Mouse (Mus musculus) lung, embryonic 15.5 days (tissue): ENCODE measurements around the gene LTO1. TPM values are rescaled to one million over a fixed set of nuclear protein-coding genes. Genes with fewer than 3 reads are reported as not detected.

Experiments used
- ATAC-seq: fragments of 200-750 bp; cut with Nextera tagmentation; 2 replicates; pipeline ENCODE4 v1.8.0; 2017; ENCODE audit warnings: moderate number of reproducible peaks, borderline replicate concordance; ENCODE audit not compliant: low FRiP score, low TSS enrichment; ENCODE audit errors: extremely low read depth
- H3K27ac ChIP-seq: fragments of 300-500 bp; sonication (generic); 2 replicates; pipeline ENCODE4 v1.5.1; 2015; ENCODE audit warnings: moderate library complexity, mild to moderate bottlenecking, inconsistent platforms
- H3K27me3 ChIP-seq: fragments of 300-500 bp; sonication (generic); 2 replicates; pipeline ENCODE4 v1.6.1; 2015; ENCODE audit warnings: inconsistent platforms
- H3K36me3 ChIP-seq: fragments of 300-500 bp; sonication (generic); 2 replicates; pipeline ENCODE4 v1.6.1; 2015; ENCODE audit warnings: inconsistent platforms
- H3K4me1 ChIP-seq: fragments of 300-500 bp; sonication (generic); 2 replicates; pipeline ENCODE4 v1.6.1; 2015; ENCODE audit warnings: inconsistent platforms
- H3K4me2 ChIP-seq: fragments of 300-500 bp; sonication (generic); 2 replicates; pipeline ENCODE4 v1.6.1; 2015; ENCODE audit warnings: inconsistent platforms, mild to moderate bottlenecking, moderate library complexity
- H3K4me3 ChIP-seq: fragments of 300-500 bp; sonication (generic); 2 replicates; pipeline ENCODE4 v1.5.1; 2015; ENCODE audit warnings: mild to moderate bottlenecking, inconsistent platforms
- H3K9ac ChIP-seq: fragments of 300-500 bp; sonication (generic); 2 replicates; pipeline ENCODE4 v1.6.1; 2015; ENCODE audit warnings: inconsistent platforms
- H3K9me3 ChIP-seq: fragments of 300-500 bp; sonication (generic); 2 replicates; pipeline ENCODE4 v1.6.1; 2016; ENCODE audit warnings: inconsistent platforms
- WGBS: fragments of 180-500 bp; shearing (Covaris S2); methylation state at CpG from one replicate; pipeline ENCODE4 v1.1.7; 2015; 5-methylcytosine and 5-hydroxymethylcytosine counted together
- polyA plus RNA-seq: library from polyadenylated mRNA; unstranded; fragments of >200 nt; fragmentation: Nextera tagmentation; extraction: Ambion mirVana; gene quantifications from 2 replicates; pipeline ENCODE4 v1.2.1, GENCODE M21; 2015

Gene LTO1
- polyA plus RNA-seq, 1 experiment from 2014 or later = 27.9 TPM

GRCm38 (mm10) chr7:144942071-144942743 lies 27.3 kb downstream of the LTO1 start:
- Histone ChIP-seq H3K27ac (peak overlapping the region; percentile 98), H3K4me2 (peak overlapping the region; percentile 92), H3K4me1 (peaks cover 49% of the 10 kb centered on the region), H3K27me3 (peaks cover 18% of the 10 kb centered on the region), H3K9me3 (no peaks in the 10 kb centered on the region), H3K9ac (peak overlapping the region; percentile 45), H3K4me3 (peak overlapping the region; percentile 61), H3K36me3 (no peaks in the 10 kb centered on the region)
- ATAC-seq = peak; percentile 10; the same call in 1 of the 2 replicates
- WGBS = under 1% methylated on average over 35 of the region's 35 CpGs

GRCm38 (mm10) chr7:144942744-144943135 lies 27.8 kb downstream of the LTO1 start:
- Histone ChIP-seq H3K4me2 (peak overlapping the region; percentile 92), H3K9me3 (no peaks in the 10 kb centered on the region), H3K27me3 (peaks cover 16% of the 10 kb centered on the region), H3K36me3 (no peaks in the 10 kb centered on the region), H3K4me3 (peak overlapping the region; percentile 61), H3K4me1 (peaks cover 46% of the 10 kb centered on the region), H3K9ac (peak overlapping the region; percentile 45), H3K27ac (peak overlapping the region; percentile 98)
- WGBS = under 1% methylated on average over 20 of the region's 20 CpGs
- ATAC-seq = no peak

- peaks cover 42% of the 10 kb centered on the region for H3K4me1 ChIP-seq
- peak overlapping the region; percentile 61 for H3K4me3 ChIP-seq
- no peaks in the 10 kb centered on the region for H3K9me3 ChIP-seq
- H3K9ac ChIP-seq = peak overlapping the region; percentile 45
- peak; percentile 28; the same call in 1 of the 2 replicates for ATAC-seq
- peak overlapping the region; percentile 92 for H3K4me2 ChIP-seq
- no peaks in the 10 kb centered on the region for H3K36me3 ChIP-seq
- under 1% methylated on average over 45 of the region's 45 CpGs for WGBS
- H3K27ac ChIP-seq = peak overlapping the region; percentile 98
- H3K27me3 ChIP-seq = peaks cover 11% of the 10 kb centered on the region
Measured at GRCm38 (mm10) chr7:144943254-144943653, 28.4 kb downstream of the LTO1 start.

GRCm38 (mm10) chr7:144958509-144959395 lies 43.9 kb downstream of the LTO1 start:
- no peaks in the 10 kb centered on the region for H3K9me3 ChIP-seq
- no peaks in the 10 kb centered on the region for H3K27me3 ChIP-seq
- no peak for ATAC-seq
- H3K4me1 ChIP-seq = peaks cover 7% of the 10 kb centered on the region; the same call in 1 of the 2 replicates
- no peak overlapping the region for H3K4me3 ChIP-seq
- H3K9ac ChIP-seq = no peak overlapping the region
- H3K36me3 ChIP-seq = no peaks in the 10 kb centered on the region
- H3K4me2 ChIP-seq = no peak overlapping the region
- 45% methylated on average over 12 of the region's 12 CpGs for WGBS
- H3K27ac ChIP-seq = peak overlapping the region; percentile 70

- 0 out of 2 replicates have a peak, but pooled peaks cover 3% of the 10 kb centered on the region for H3K4me1 ChIP-seq
- H3K4me3 ChIP-seq = no peak overlapping the region
- H3K36me3 ChIP-seq = no peaks in the 10 kb centered on the region
- H3K9me3 ChIP-seq = no peaks in the 10 kb centered on the region
- H3K4me2 ChIP-seq = no peak overlapping the region
- 86% methylated on average over 1 of the region's 1 CpGs for WGBS
- no peaks in the 10 kb centered on the region for H3K27me3 ChIP-seq
- no peak overlapping the region for H3K9ac ChIP-seq
- H3K27ac ChIP-seq = no peak overlapping the region
- no peak for ATAC-seq
Measured at GRCm38 (mm10) chr7:144963911-144964310, 49.0 kb downstream of the LTO1 start.

GRCm38 (mm10) chr7:144964316-144964715 lies 49.4 kb downstream of the LTO1 start:
- Histone ChIP-seq H3K9ac (no peak overlapping the region), H3K4me1 (no peaks in the 10 kb centered on the region), H3K27ac (no peak overlapping the region), H3K27me3 (no peaks in the 10 kb centered on the region), H3K36me3 (no peaks in the 10 kb centered on the region), H3K4me3 (no peak overlapping the region), H3K4me2 (no peak overlapping the region), H3K9me3 (no peaks in the 10 kb centered on the region)
- ATAC-seq = no peak
- 83% methylated on average over 4 of the region's 4 CpGs for WGBS

GRCm38 (mm10) chr7:144965893-144966292 lies 51.0 kb downstream of the LTO1 start:
- Histone ChIP-seq H3K4me3 (no peak overlapping the region), H3K9ac (no peak overlapping the region), H3K9me3 (no peaks in the 10 kb centered on the region), H3K4me1 (0 out of 2 replicates have a peak, but pooled peaks cover 2% of the 10 kb centered on the region), H3K27ac (no peak overlapping the region), H3K4me2 (no peak overlapping the region), H3K27me3 (no peaks in the 10 kb centered on the region), H3K36me3 (no peaks in the 10 kb centered on the region)
- 80% methylated on average over 5 of the region's 5 CpGs for WGBS
- ATAC-seq = no peak

GRCm38 (mm10) chr7:144970997-144971768 lies 56.3 kb downstream of the LTO1 start:
- H3K4me3 ChIP-seq = no peak overlapping the region
- peaks cover 8% of the 10 kb centered on the region; the same call in 1 of the 2 replicates for H3K4me1 ChIP-seq
- WGBS = 50% methylated on average over 8 of the region's 8 CpGs
- no peaks in the 10 kb centered on the region for H3K36me3 ChIP-seq
- H3K9ac ChIP-seq = no peak overlapping the region
- 0 out of 2 replicates have a peak, but pooled peaks have one; percentile 33 for ATAC-seq
- no peaks in the 10 kb centered on the region for H3K9me3 ChIP-seq
- no peak overlapping the region for H3K27ac ChIP-seq
- no peak overlapping the region for H3K4me2 ChIP-seq
- no peaks in the 10 kb centered on the region for H3K27me3 ChIP-seq

GRCm38 (mm10) chr7:144971769-144972168 lies 56.9 kb downstream of the LTO1 start:
- Histone ChIP-seq H3K4me1 (peaks cover 8% of the 10 kb centered on the region; the same call in 1 of the 2 replicates), H3K27me3 (no peaks in the 10 kb centered on the region), H3K27ac (no peak overlapping the region), H3K36me3 (no peaks in the 10 kb centered on the region), H3K9me3 (no peaks in the 10 kb centered on the region), H3K4me3 (no peak overlapping the region), H3K4me2 (no peak overlapping the region), H3K9ac (no peak overlapping the region)
- ATAC-seq = peak; percentile 45; the same call in 1 of the 2 replicates
- 32% methylated on average over 2 of the region's 2 CpGs for WGBS

GRCm38 (mm10) chr7:144973461-144973860 lies 58.6 kb downstream of the LTO1 start:
- Histone ChIP-seq H3K4me1 (peaks cover 8% of the 10 kb centered on the region; the same call in 1 of the 2 replicates), H3K4me3 (no peak overlapping the region), H3K27ac (no peak overlapping the region), H3K9me3 (no peaks in the 10 kb centered on the region), H3K9ac (no peak overlapping the region), H3K27me3 (no peaks in the 10 kb centered on the region), H3K4me2 (no peak overlapping the region), H3K36me3 (no peaks in the 10 kb centered on the region)
- 56% methylated on average over 8 of the region's 8 CpGs for WGBS
- ATAC-seq = no peak

GRCm38 (mm10) chr7:144977121-144977520 lies 62.2 kb downstream of the LTO1 start:
- Histone ChIP-seq H3K27me3 (no peaks in the 10 kb centered on the region), H3K4me1 (peaks cover 5% of the 10 kb centered on the region; the same call in 1 of the 2 replicates), H3K9ac (no peak overlapping the region), H3K4me3 (no peak overlapping the region), H3K27ac (no peak overlapping the region), H3K36me3 (no peaks in the 10 kb centered on the region), H3K9me3 (no peaks in the 10 kb centered on the region), H3K4me2 (no peak overlapping the region)
- ATAC-seq = no peak
- WGBS = 59% methylated on average over 2 of the region's 2 CpGs
